Mouse (Mus musculus) cerebellum, adult 2 months (tissue): ENCODE results near the gene Cenpp. TPM values are rescaled to one million over a fixed set of nuclear protein-coding genes. Genes with fewer than 3 reads are reported as not detected.

ENCODE experiments used
- DNase-seq, 2 experiments: peaks; one replicate each; pipeline ENCODE4 v3.0.0; 2021
- H3K27ac ChIP-seq: fragments of 200-500 bp; 2 replicates; pipeline ENCODE4 v1.5.1; 2012; ENCODE audit warnings: low read length, control low read depth, inconsistent platforms; ENCODE audit not compliant: insufficient read depth
- H3K27me3 ChIP-seq: fragments of 200-500 bp; 2 replicates; pipeline ENCODE4 v1.6.1; 2012; ENCODE audit warnings: inconsistent platforms, mild to moderate bottlenecking, low read length, moderate library complexity; ENCODE audit not compliant: control insufficient read depth, insufficient read depth
- H3K4me1 ChIP-seq: fragments of 200-500 bp; 2 replicates; pipeline ENCODE4 v1.6.1; 2011; ENCODE audit warnings: low read length; ENCODE audit not compliant: control insufficient read depth, insufficient read depth
- H3K4me3 ChIP-seq: fragments of 200-500 bp; replicated peaks from 2 replicates; pipeline ENCODE3; 2011; ENCODE audit warnings: mild to moderate bottlenecking, low read depth, low read length, control low read depth; ENCODE audit not compliant: insufficient read depth
- CTCF ChIP-seq: fragments of 200-500 bp; IDR thresholded peaks from 2 replicates; pipeline ENCODE4 v1.5.1; 2011; ENCODE audit warnings: low read depth, mild to moderate bottlenecking, control low read depth, low read length, moderate library complexity, borderline replicate concordance; ENCODE audit not compliant: insufficient read depth
- POLR2A ChIP-seq: fragments of 200-500 bp; IDR thresholded peaks from 2 replicates; pipeline ENCODE4 v1.6.1; 2011; ENCODE audit warnings: low read length, control low read depth, borderline replicate concordance; ENCODE audit not compliant: insufficient read depth
- WGBS: fragments of 180-500 bp; shearing (Covaris S2); methylation state at CpG from one replicate; pipeline ENCODE4 v1.1.7; 2018; 5-methylcytosine and 5-hydroxymethylcytosine counted together
- polyA plus RNA-seq: library from polyadenylated mRNA; depleted of rRNA; stranded (reverse); fragments of >200 nt; gene quantifications from 2 replicates; pipeline ENCODE4 v1.2.3, GENCODE M21; 2012

The Cenpp gene
- polyA plus RNA-seq, 1 experiment, result 0.98 TPM

DNA sequence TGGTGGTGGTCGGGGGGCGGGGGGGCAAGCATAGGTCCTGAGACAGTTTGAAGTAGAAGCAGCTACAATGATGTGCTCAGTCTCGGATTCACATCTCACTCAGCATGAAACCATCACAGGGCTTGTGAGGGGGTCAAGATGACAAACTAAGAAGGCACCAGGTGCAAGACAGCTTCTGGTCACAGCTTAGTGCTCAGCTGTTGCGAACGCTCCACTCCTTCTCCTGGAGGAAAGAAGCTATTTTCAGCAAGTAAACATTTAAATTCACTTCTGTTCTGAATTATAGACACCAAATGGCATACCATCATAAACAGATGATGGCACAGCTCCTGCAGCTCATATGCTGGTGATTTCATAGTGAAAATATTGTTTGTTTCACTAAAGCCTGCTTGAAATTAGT is 167.2 kb downstream of the Cenpp start:
- WGBS, result 67% methylated on average over 5 of the region's 5 CpGs
- H3K4me1 ChIP-seq, result no peaks in the 10 kb centered on the region; the same call in 1 of the 2 replicates
- TF ChIP-seq CTCF, result no peak
- no peak for TF ChIP-seq POLR2A
- no peak for DNase-seq
- no peak overlapping the region for H3K27ac ChIP-seq
- H3K27me3 ChIP-seq, result no peaks in the 10 kb centered on the region
- no peak overlapping the region for H3K4me3 ChIP-seq

DNA sequence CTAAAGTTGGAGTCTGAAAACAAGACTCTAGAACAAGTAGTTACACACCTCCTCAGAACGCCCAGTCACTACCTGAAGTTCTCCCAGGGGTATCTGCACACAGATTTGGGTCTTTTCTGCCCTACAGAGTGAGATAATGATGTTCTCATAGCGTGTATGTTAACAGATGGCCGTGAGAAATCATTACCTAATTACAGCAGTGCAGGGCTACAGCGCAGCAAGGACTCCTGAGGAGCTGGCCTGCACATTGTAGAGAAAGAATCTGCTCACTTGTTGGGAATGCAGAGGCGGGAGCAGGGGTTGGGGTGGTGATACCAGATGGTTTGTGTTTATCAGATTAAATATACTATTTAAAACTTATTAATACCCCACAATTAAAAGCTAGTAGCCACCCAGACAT is 172.0 kb downstream of the Cenpp start:
- no peak overlapping the region for H3K4me3 ChIP-seq
- TF ChIP-seq CTCF, result no peak
- TF ChIP-seq POLR2A, result no peak
- DNase-seq, result peak; percentile 47 to 62
- peaks cover 3% of the 10 kb centered on the region for H3K4me1 ChIP-seq
- 14% methylated on average over 5 of the region's 5 CpGs for WGBS
- H3K27ac ChIP-seq, result no peak overlapping the region
- H3K27me3 ChIP-seq, result no peaks in the 10 kb centered on the region

DNA sequence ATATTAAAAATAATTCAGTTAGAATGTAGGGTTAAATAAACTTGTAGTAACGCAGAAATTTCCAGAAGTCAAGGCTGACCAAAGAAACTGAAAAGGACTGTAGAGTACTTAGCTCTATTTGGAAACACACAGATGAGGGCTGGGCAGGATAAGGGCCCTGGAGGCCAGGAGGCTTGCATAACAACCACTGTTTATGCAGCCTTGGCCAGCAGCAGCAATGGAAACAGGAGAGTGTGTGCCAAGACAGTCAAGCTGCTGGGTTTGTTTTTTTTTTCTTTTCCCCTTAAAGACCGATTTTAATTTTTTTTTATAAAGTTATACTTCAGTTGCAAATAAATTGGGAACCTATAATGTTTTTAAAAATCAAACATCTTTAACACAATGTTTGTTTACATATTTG is 172.5 kb downstream of the Cenpp start:
- H3K4me3 ChIP-seq, result no peak overlapping the region
- no peaks in the 10 kb centered on the region for H3K27me3 ChIP-seq
- no peak for TF ChIP-seq POLR2A
- no peak for TF ChIP-seq CTCF
- 29% methylated on average over 2 of the region's 2 CpGs for WGBS
- no peak overlapping the region for H3K27ac ChIP-seq
- H3K4me1 ChIP-seq, result peaks cover 3% of the 10 kb centered on the region
- DNase-seq, result peak; percentile 45 to 72

DNA sequence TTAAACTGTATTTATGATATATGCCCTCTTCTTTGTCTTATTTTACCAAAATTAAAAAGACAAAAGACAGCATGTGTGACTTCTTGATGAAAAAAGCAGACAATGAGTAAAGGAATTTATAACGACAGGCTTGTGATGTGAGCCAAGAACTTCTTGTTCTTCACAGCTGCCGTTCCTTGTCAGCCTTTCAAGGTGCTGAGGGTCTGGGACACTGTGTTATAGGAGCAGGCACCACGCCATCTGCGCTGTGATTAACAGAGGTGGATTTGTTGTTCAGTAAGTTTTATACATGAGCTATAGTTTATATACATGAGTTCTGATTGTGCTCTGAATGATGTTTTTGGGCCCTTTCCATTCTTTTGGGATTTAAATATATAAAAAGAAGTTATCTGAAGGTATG is 173.2 kb downstream of the Cenpp start:
- WGBS, result 52% methylated on average over 4 of the region's 4 CpGs
- peaks cover 3% of the 10 kb centered on the region for H3K4me1 ChIP-seq
- no peak overlapping the region; the same call in 1 of the 2 replicates for H3K27ac ChIP-seq
- no peak overlapping the region for H3K4me3 ChIP-seq
- TF ChIP-seq POLR2A, result no peak
- no peak for TF ChIP-seq CTCF
- no peaks in the 10 kb centered on the region for H3K27me3 ChIP-seq
- no peak for DNase-seq

DNA sequence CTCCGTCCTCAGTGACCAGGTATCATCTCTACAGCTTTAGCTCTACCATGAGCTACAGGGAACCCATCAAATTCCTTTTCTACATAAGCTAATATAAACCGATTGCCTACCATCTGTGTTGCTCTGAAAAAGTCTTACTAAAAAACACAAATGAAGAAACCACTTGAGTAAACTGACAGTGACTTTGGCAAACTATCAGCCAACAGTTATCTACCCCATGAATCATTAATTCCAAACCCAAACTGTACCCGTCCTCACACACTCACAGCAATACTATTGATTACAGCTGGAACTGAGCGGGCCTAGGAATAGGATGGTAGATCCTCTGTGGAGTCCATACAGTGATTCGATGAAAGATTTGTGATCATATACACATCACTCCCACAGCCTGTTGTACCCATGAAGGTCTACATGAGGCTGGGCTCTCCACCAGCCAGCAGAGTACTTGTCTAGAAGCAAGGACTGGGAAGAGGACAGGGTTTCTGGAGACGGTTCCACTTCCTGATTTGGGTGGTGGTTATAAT is 173.7 kb downstream of the Cenpp start:
- Histone ChIP-seq H3K4me1 (peaks cover 3% of the 10 kb centered on the region), H3K4me3 (no peak overlapping the region), H3K27ac (no peak overlapping the region), H3K27me3 (no peaks in the 10 kb centered on the region)
- TF ChIP-seq CTCF, result no peak
- TF ChIP-seq POLR2A, result no peak
- no peak for DNase-seq
- WGBS, result 91% methylated on average over 6 of the region's 6 CpGs

DNA sequence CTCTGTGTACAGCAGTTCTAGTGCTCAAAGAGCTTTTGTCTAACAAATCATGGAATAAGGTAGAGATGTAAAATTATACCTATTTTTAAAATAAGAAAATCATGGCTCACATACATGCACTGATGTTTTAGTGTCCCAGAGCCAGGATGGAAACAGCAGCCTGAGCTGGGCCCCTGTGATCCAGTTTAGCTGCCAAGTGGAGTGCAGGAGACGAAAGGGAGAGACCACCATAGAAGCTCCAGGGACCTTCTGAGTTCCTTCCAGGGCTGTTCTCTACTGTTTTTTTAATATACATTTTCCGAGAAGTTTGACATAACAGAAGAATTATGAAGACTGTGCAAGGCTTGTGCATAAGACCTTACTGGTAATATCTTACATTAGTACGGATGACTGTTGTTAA is 174.7 kb downstream of the Cenpp start:
- Histone ChIP-seq H3K4me1 (peaks cover 3% of the 10 kb centered on the region), H3K4me3 (no peak overlapping the region), H3K27ac (no peak overlapping the region), H3K27me3 (no peaks in the 10 kb centered on the region)
- DNase-seq, result no peak
- TF ChIP-seq CTCF (no peak), POLR2A (no peak)
- WGBS, result 81% methylated on average over 3 of the region's 3 CpGs

DNA sequence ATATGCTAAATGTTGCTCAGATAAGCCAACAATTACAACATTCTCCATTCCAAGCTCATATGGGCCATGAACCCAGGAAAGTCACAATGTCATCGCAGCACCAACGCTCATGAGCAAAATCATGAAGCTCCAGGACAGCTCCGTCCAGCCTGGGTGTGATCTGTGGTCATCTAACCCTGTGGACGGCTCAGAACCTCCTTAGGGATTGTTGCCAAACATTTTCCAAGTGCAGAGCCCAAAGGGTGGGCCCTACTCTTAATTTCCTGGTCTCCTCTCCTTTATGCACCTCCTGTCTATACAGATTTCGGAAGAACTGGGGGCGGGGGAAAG is 179.9 kb downstream of the Cenpp start:
- 94% methylated on average over 6 of the region's 6 CpGs for WGBS
- H3K4me1 ChIP-seq, result no peaks in the 10 kb centered on the region

DNA sequence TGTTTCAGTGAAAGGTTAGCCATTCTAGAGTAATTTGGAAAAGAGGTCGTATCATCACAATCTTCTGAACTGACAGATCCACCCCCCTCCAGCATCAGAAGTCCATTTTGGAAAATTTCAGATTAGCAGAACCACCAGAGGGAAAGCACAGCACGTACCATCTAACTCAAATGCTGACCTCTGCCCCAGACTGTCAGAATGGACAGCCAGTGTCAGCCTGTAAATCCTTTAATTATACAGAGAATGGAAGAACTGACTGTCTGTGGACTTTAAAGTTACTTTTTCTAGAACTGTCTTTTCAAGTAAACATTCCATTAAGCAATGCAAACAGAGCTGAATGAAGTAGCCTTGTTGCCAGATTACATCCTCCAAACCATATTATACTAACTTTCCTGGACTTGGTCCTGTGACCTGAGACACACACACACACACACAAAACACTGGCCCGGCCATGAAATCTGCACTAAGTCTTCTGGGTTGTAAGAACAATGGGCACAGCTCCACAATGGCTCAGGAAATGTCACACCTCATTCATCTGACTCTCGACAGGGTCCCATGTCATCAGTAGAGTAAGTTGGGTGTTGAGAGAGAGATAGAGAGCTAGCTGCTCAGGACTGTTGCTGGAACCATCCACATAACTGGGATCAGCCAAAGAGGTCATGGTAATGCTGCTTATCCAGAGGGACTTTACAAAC is 180.5 kb downstream of the Cenpp start:
- TF ChIP-seq CTCF, result no peak
- TF ChIP-seq POLR2A, result no peak
- Histone ChIP-seq H3K4me1 (no peaks in the 10 kb centered on the region), H3K27ac (no peak overlapping the region), H3K4me3 (no peak overlapping the region), H3K27me3 (no peaks in the 10 kb centered on the region)
- no peak for DNase-seq
- 71% methylated on average over 4 of the region's 4 CpGs for WGBS

More for the DNA sequence above, 179.9 kb downstream of the Cenpp start:
- Histone ChIP-seq H3K27ac (no peak overlapping the region), H3K4me3 (no peak overlapping the region), H3K27me3 (no peaks in the 10 kb centered on the region)
- no peak for DNase-seq
- TF ChIP-seq CTCF, result no peak
